Mouse (Mus musculus): ENCODE measurements around the gene Pakap. TPM values are rescaled to one million over a fixed set of nuclear protein-coding genes. Genes with fewer than 3 reads are reported as not detected.

Gene Pakap
- polyA plus RNA-seq (2015; fragmentation: Nextera tagmentation; extraction: Ambion mirVana): 21.4 and 21.8 TPM in 2 replicates

- Histone ChIP-seq H3K4me3 (ENCODE audit: low read length) (peak within 1 kb of the TSS; percentile 66), H3K4me2 (replicated peaks; ENCODE audit: low read depth, low read length) (peak within 1 kb of the TSS; percentile 93), H3K9me3 (ENCODE audit: low read length) (no peaks in the 10 kb centered on the region), H3K9ac (replicated peaks; ENCODE audit: low read length) (peak within 1 kb of the TSS; percentile 74), H3K27me3 (ENCODE audit: insufficient read depth, low read length) (peaks cover 10% of the 10 kb centered on the region), H3K27ac (ENCODE audit: low read length) (peak within 1 kb of the TSS; percentile 27), H3K4me1 (ENCODE audit: insufficient read depth, low read length) (peaks cover 15% of the 10 kb centered on the region), H3K36me3 (ENCODE audit: insufficient read depth, low read length) (no peaks in the 10 kb centered on the region)
- ATAC-seq (ENCODE audit: low FRiP score, low TSS enrichment): peak; percentile 88
- under 1% methylated on average over 43 of the region's 51 CpGs for WGBS
Observed at GRCm38 (mm10) chr4:57567666-57568206, at the start of gene Pakap. Gene Pakap, plus strand, starts transcription at chr4:57568179.

GRCm38 (mm10) chr4:57523456-57523855, 44.5 kb upstream of the Pakap start:
- no peak for ATAC-seq (ENCODE audit: low FRiP score, low TSS enrichment)
- 96% methylated on average over 15 of the region's 15 CpGs for WGBS
- Histone ChIP-seq H3K4me3 (ENCODE audit: low read length) (no peak overlapping the region), H3K27me3 (ENCODE audit: insufficient read depth, low read length) (no peaks in the 10 kb centered on the region), H3K4me1 (ENCODE audit: insufficient read depth, low read length) (no peaks in the 10 kb centered on the region), H3K36me3 (ENCODE audit: insufficient read depth, low read length) (no peaks in the 10 kb centered on the region), H3K9me3 (ENCODE audit: low read length) (no peaks in the 10 kb centered on the region), H3K4me2 (replicated peaks; ENCODE audit: low read depth, low read length) (no peak overlapping the region), H3K9ac (replicated peaks; ENCODE audit: low read length) (no peak overlapping the region), H3K27ac (ENCODE audit: low read length) (no peak overlapping the region)

DNA sequence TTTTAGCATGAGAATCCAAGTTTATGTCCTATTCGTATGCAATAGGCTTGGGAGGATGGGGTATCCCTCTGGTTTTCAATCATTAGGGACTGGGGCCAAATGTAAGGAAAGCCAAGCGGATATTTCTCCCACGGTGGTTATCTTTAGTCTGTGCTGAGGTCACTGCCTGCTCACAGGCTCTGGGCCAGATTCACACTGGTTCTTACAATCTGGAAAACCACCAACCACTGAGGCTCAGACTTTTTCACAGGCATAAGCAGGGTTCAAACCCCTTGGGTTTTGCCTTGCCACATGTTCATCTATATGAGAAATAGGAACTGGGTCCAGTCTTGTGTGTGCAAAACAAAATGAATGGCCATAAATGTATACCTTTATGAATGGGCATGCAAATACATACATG, 43.5 kb upstream of the Pakap start:
- H3K9me3 ChIP-seq (ENCODE audit: low read length): no peaks in the 10 kb centered on the region
- no peaks in the 10 kb centered on the region for H3K4me1 ChIP-seq (ENCODE audit: insufficient read depth, low read length)
- no peak overlapping the region for H3K9ac ChIP-seq (replicated peaks; ENCODE audit: low read length)
- no peak for ATAC-seq (ENCODE audit: low FRiP score, low TSS enrichment)
- H3K4me3 ChIP-seq (ENCODE audit: low read length): no peak overlapping the region
- H3K4me2 ChIP-seq (replicated peaks; ENCODE audit: low read depth, low read length): no peak overlapping the region
- H3K27me3 ChIP-seq (ENCODE audit: insufficient read depth, low read length): no peaks in the 10 kb centered on the region
- no peaks in the 10 kb centered on the region for H3K36me3 ChIP-seq (ENCODE audit: insufficient read depth, low read length)
- H3K27ac ChIP-seq (ENCODE audit: low read length): no peak overlapping the region
- WGBS: 73% methylated on average over 3 of the region's 3 CpGs

GRCm38 (mm10) chr4:57525221-57526011, 42.6 kb upstream of the Pakap start:
- H3K9me3 ChIP-seq (ENCODE audit: low read length): no peaks in the 10 kb centered on the region
- H3K9ac ChIP-seq (replicated peaks; ENCODE audit: low read length): no peak overlapping the region
- H3K4me3 ChIP-seq (ENCODE audit: low read length): no peak overlapping the region
- H3K36me3 ChIP-seq (ENCODE audit: insufficient read depth, low read length): no peaks in the 10 kb centered on the region
- no peaks in the 10 kb centered on the region for H3K4me1 ChIP-seq (ENCODE audit: insufficient read depth, low read length)
- H3K27ac ChIP-seq (ENCODE audit: low read length): no peak overlapping the region
- no peaks in the 10 kb centered on the region for H3K27me3 ChIP-seq (ENCODE audit: insufficient read depth, low read length)
- no peak overlapping the region for H3K4me2 ChIP-seq (replicated peaks; ENCODE audit: low read depth, low read length)
- 78% methylated on average over 9 of the region's 9 CpGs for WGBS
- ATAC-seq (ENCODE audit: low FRiP score, low TSS enrichment): no peak

GRCm38 (mm10) chr4:57528296-57528695, 39.7 kb upstream of the Pakap start:
- Histone ChIP-seq H3K27me3 (ENCODE audit: insufficient read depth, low read length) (no peaks in the 10 kb centered on the region), H3K36me3 (ENCODE audit: insufficient read depth, low read length) (no peaks in the 10 kb centered on the region), H3K4me2 (replicated peaks; ENCODE audit: low read depth, low read length) (no peak overlapping the region), H3K4me1 (ENCODE audit: insufficient read depth, low read length) (no peaks in the 10 kb centered on the region), H3K4me3 (ENCODE audit: low read length) (no peak overlapping the region), H3K9me3 (ENCODE audit: low read length) (no peaks in the 10 kb centered on the region), H3K27ac (ENCODE audit: low read length) (no peak overlapping the region), H3K9ac (replicated peaks; ENCODE audit: low read length) (no peak overlapping the region)
- ATAC-seq (ENCODE audit: low FRiP score, low TSS enrichment): no peak

DNA sequence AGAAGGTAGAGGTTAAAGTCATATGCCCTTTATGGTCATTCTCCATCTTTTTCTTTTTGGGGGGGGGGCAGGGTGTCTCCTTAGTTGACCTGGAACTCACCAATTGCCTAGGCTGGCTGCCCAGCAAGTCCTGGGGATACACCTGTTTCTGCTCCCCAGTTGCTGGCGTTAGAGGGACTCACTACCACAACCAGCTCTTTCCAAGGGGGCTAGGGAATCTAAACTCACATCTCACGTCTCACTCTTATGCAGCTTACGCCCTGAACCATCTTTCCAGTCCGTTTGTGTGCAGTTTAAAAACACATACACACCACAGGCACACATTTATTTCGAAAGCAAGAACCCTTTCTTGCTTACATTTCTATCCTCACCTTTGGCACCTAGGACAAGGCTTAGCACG, 34.3 kb upstream of the Pakap start:
- no peak overlapping the region for H3K4me3 ChIP-seq (ENCODE audit: low read length)
- ATAC-seq (ENCODE audit: low FRiP score, low TSS enrichment): no peak
- no peaks in the 10 kb centered on the region for H3K9me3 ChIP-seq (ENCODE audit: low read length)
- H3K36me3 ChIP-seq (ENCODE audit: insufficient read depth, low read length): no peaks in the 10 kb centered on the region
- no peak overlapping the region for H3K27ac ChIP-seq (ENCODE audit: low read length)
- no peak overlapping the region for H3K4me2 ChIP-seq (replicated peaks; ENCODE audit: low read depth, low read length)
- 83% methylated on average over 6 of the region's 6 CpGs for WGBS
- no peaks in the 10 kb centered on the region for H3K27me3 ChIP-seq (ENCODE audit: insufficient read depth, low read length)
- no peak overlapping the region for H3K9ac ChIP-seq (replicated peaks; ENCODE audit: low read length)
- no peaks in the 10 kb centered on the region for H3K4me1 ChIP-seq (ENCODE audit: insufficient read depth, low read length)

GRCm38 (mm10) chr4:57534232-57534631, 33.7 kb upstream of the Pakap start:
- no peak overlapping the region for H3K27ac ChIP-seq (ENCODE audit: low read length)
- no peaks in the 10 kb centered on the region for H3K9me3 ChIP-seq (ENCODE audit: low read length)
- H3K4me2 ChIP-seq (replicated peaks; ENCODE audit: low read depth, low read length): no peak overlapping the region
- H3K27me3 ChIP-seq (ENCODE audit: insufficient read depth, low read length): no peaks in the 10 kb centered on the region
- no peaks in the 10 kb centered on the region for H3K36me3 ChIP-seq (ENCODE audit: insufficient read depth, low read length)
- no peaks in the 10 kb centered on the region for H3K4me1 ChIP-seq (ENCODE audit: insufficient read depth, low read length)
- no peak overlapping the region for H3K4me3 ChIP-seq (ENCODE audit: low read length)
- ATAC-seq (ENCODE audit: low FRiP score, low TSS enrichment): no peak
- 55% methylated on average over 6 of the region's 6 CpGs for WGBS
- no peak overlapping the region for H3K9ac ChIP-seq (replicated peaks; ENCODE audit: low read length)

DNA sequence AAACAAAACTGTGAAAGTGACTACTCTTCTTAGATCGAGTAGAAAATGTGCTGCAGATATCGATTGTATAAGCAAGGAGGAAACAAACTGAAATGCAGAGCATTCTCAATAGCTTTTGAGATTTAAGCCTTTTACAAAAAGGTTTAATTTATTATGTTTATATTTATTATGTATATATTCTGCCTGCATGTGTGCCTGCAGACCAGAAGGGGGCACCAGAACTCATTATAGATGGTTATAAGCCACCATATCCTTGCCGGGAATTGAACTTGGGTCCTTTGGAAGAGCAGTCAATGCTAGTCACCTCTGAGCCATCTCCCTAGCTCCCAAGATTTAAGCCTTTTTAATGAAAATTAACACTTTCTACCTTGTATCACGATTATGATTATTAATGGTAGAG, 32.9 kb upstream of the Pakap start:
- ATAC-seq (ENCODE audit: low FRiP score, low TSS enrichment): no peak

GRCm38 (mm10) chr4:57538029-57538688, 29.8 kb upstream of the Pakap start:
- Histone ChIP-seq H3K27ac (ENCODE audit: low read length) (no peak overlapping the region), H3K4me2 (replicated peaks; ENCODE audit: low read depth, low read length) (no peak overlapping the region), H3K4me3 (ENCODE audit: low read length) (no peak overlapping the region), H3K9ac (replicated peaks; ENCODE audit: low read length) (no peak overlapping the region), H3K27me3 (ENCODE audit: insufficient read depth, low read length) (no peaks in the 10 kb centered on the region), H3K4me1 (ENCODE audit: insufficient read depth, low read length) (no peaks in the 10 kb centered on the region), H3K9me3 (ENCODE audit: low read length) (no peaks in the 10 kb centered on the region), H3K36me3 (ENCODE audit: insufficient read depth, low read length) (no peaks in the 10 kb centered on the region)
- 37% methylated on average over 4 of the region's 4 CpGs for WGBS
- ATAC-seq (ENCODE audit: low FRiP score, low TSS enrichment): no peak

More for the DNA sequence above, 32.9 kb upstream of the Pakap start:
- Histone ChIP-seq H3K4me1 (ENCODE audit: insufficient read depth, low read length) (no peaks in the 10 kb centered on the region), H3K4me3 (ENCODE audit: low read length) (no peak overlapping the region), H3K4me2 (replicated peaks; ENCODE audit: low read depth, low read length) (no peak overlapping the region), H3K9ac (replicated peaks; ENCODE audit: low read length) (no peak overlapping the region), H3K27ac (ENCODE audit: low read length) (no peak overlapping the region), H3K27me3 (ENCODE audit: insufficient read depth, low read length) (no peaks in the 10 kb centered on the region), H3K36me3 (ENCODE audit: insufficient read depth, low read length) (no peaks in the 10 kb centered on the region), H3K9me3 (ENCODE audit: low read length) (no peaks in the 10 kb centered on the region)
- WGBS: 93% methylated on average over 4 of the region's 4 CpGs
